Mouse (Mus musculus): ENCODE data around the gene Mtnr1a. TPM values are rescaled to one million over a fixed set of nuclear protein-coding genes. Genes with fewer than 3 reads are reported as not detected.
"Not testable (repeated sequence)": the region's sequence is repeated elsewhere in the genome, so short reads cannot be mapped to it uniquely, and the experiment has no call there.

Mtnr1a gene
- total and polyA plus RNA-seq, 2 experiments from 2014 or later, result not detected

- DNase-seq (ENCODE audit: low spot score), result no peak
- WGBS, result 47% methylated on average over 8 of the region's 8 CpGs
- TF ChIP-seq EP300 (IDR thresholded peaks at IDR 0.05; ENCODE audit: low read depth), result no peak
- no peak for TF ChIP-seq CTCF (IDR thresholded peaks at IDR 0.05; ENCODE audit: low read depth)
- Histone ChIP-seq H3K27ac (ENCODE audit: low read depth) (no peak overlapping the region), H3K27me3 (ENCODE audit: control insufficient read depth, insufficient read depth, low read length) (peaks cover 5% of the 10 kb centered on the region; the same call in 1 of the 2 replicates), H3K9ac (replicated peaks; ENCODE audit: low read depth, low read length) (no peak overlapping the region), H3K4me1 (ENCODE audit: control insufficient read depth, insufficient read depth) (no peaks in the 10 kb centered on the region), H3K4me2 (ENCODE audit: low read depth, low read length) (no peak overlapping the region), H3K4me3 (ENCODE audit: low read depth, low read length) (no peak overlapping the region), H3K36me3 (replicated peaks; ENCODE audit: control insufficient read depth, insufficient read depth, low read length) (no peaks in the 10 kb centered on the region), H3K9me3 (replicated peaks; ENCODE audit: control insufficient read depth, low read length) (no peaks in the 10 kb centered on the region)
- ATAC-seq (ENCODE audit: insufficient read depth, low read depth), result no peak
Measured at GRCm38 (mm10) chr8:45064197-45064869, 4.6 kb upstream of the Mtnr1a start.

- ATAC-seq (ENCODE audit: insufficient read depth, low read depth); H3K4me2 ChIP-seq (ENCODE audit: low read depth, low read length); H3K27ac ChIP-seq (ENCODE audit: low read depth); H3K4me1 ChIP-seq (ENCODE audit: control insufficient read depth, insufficient read depth); H3K9me3 ChIP-seq (replicated peaks; ENCODE audit: control insufficient read depth, low read length); H3K9ac ChIP-seq (replicated peaks; ENCODE audit: low read depth, low read length); H3K27me3 ChIP-seq (ENCODE audit: control insufficient read depth, insufficient read depth, low read length); H3K4me3 ChIP-seq (ENCODE audit: low read depth, low read length); DNase-seq (ENCODE audit: low spot score); H3K36me3 ChIP-seq (replicated peaks; ENCODE audit: control insufficient read depth, insufficient read depth, low read length): not testable (repeated sequence)
- 100% methylated on average over 1 of the region's 1 CpGs for WGBS
Measured at GRCm38 (mm10) chr8:45065391-45065790, 3.5 kb upstream of the Mtnr1a start.

- no peak for ATAC-seq (ENCODE audit: insufficient read depth, low read depth)
- H3K27me3 ChIP-seq (ENCODE audit: control insufficient read depth, insufficient read depth, low read length), result peaks cover 9% of the 10 kb centered on the region; the same call in 1 of the 2 replicates
- H3K4me3 ChIP-seq (ENCODE audit: low read depth, low read length), result no peak overlapping the region
- TF ChIP-seq EP300 (IDR thresholded peaks at IDR 0.05; ENCODE audit: low read depth) (no peak), CTCF (IDR thresholded peaks at IDR 0.05; ENCODE audit: low read depth) (no peak)
- H3K4me2 ChIP-seq (ENCODE audit: low read depth, low read length), result no peak overlapping the region
- no peak for DNase-seq (ENCODE audit: low spot score)
- no peaks in the 10 kb centered on the region for H3K4me1 ChIP-seq (ENCODE audit: control insufficient read depth, insufficient read depth)
- H3K9me3 ChIP-seq (replicated peaks; ENCODE audit: control insufficient read depth, low read length), result no peaks in the 10 kb centered on the region
- no peaks in the 10 kb centered on the region for H3K36me3 ChIP-seq (replicated peaks; ENCODE audit: control insufficient read depth, insufficient read depth, low read length)
- H3K9ac ChIP-seq (replicated peaks; ENCODE audit: low read depth, low read length), result no peak overlapping the region
- 76% methylated on average over 8 of the region's 8 CpGs for WGBS
- H3K27ac ChIP-seq (ENCODE audit: low read depth), result no peak overlapping the region
Measured at GRCm38 (mm10) chr8:45070949-45071348, 2.0 kb downstream of the Mtnr1a start.

- Histone ChIP-seq H3K4me1 (ENCODE audit: control insufficient read depth, insufficient read depth) (no peaks in the 10 kb centered on the region), H3K9me3 (replicated peaks; ENCODE audit: control insufficient read depth, low read length) (no peaks in the 10 kb centered on the region), H3K27me3 (ENCODE audit: control insufficient read depth, insufficient read depth, low read length) (no peaks in the 10 kb centered on the region), H3K9ac (replicated peaks; ENCODE audit: low read depth, low read length) (no peak overlapping the region), H3K4me3 (ENCODE audit: low read depth, low read length) (no peak overlapping the region), H3K27ac (ENCODE audit: low read depth) (no peak overlapping the region), H3K4me2 (ENCODE audit: low read depth, low read length) (no peak overlapping the region), H3K36me3 (replicated peaks; ENCODE audit: control insufficient read depth, insufficient read depth, low read length) (no peaks in the 10 kb centered on the region)
- WGBS, result 69% methylated on average over 3 of the region's 3 CpGs
- ATAC-seq (ENCODE audit: insufficient read depth, low read depth) (no peak), DNase-seq (ENCODE audit: low spot score) (no peak)
- TF ChIP-seq CTCF (IDR thresholded peaks at IDR 0.05; ENCODE audit: low read depth), result no peak
- TF ChIP-seq EP300 (IDR thresholded peaks at IDR 0.05; ENCODE audit: low read depth), result no peak
Measured at GRCm38 (mm10) chr8:45080850-45081249, 11.9 kb downstream of the Mtnr1a start.

- DNase-seq (ENCODE audit: low spot score), result no peak
- Histone ChIP-seq H3K27me3 (ENCODE audit: control insufficient read depth, insufficient read depth, low read length) (no peaks in the 10 kb centered on the region), H3K4me3 (ENCODE audit: low read depth, low read length) (no peak overlapping the region), H3K36me3 (replicated peaks; ENCODE audit: control insufficient read depth, insufficient read depth, low read length) (no peaks in the 10 kb centered on the region), H3K4me2 (ENCODE audit: low read depth, low read length) (no peak overlapping the region), H3K27ac (ENCODE audit: low read depth) (no peak overlapping the region), H3K9ac (replicated peaks; ENCODE audit: low read depth, low read length) (no peak overlapping the region), H3K9me3 (replicated peaks; ENCODE audit: control insufficient read depth, low read length) (no peaks in the 10 kb centered on the region), H3K4me1 (ENCODE audit: control insufficient read depth, insufficient read depth) (no peaks in the 10 kb centered on the region)
- no peak for ATAC-seq (ENCODE audit: insufficient read depth, low read depth)
- TF ChIP-seq CTCF (IDR thresholded peaks at IDR 0.05; ENCODE audit: low read depth), result no peak
- no peak for TF ChIP-seq EP300 (IDR thresholded peaks at IDR 0.05; ENCODE audit: low read depth)
- 72% methylated on average over 3 of the region's 3 CpGs for WGBS
Measured at GRCm38 (mm10) chr8:45093599-45093998, 24.7 kb downstream of the Mtnr1a start.
